ENCODE assay signal across 11 mouse cellular contexts in genomic region chr6:39317854-39318630, GRCm38 (mm10). TPM values are rescaled to one million over a fixed set of nuclear protein-coding genes. Genes with fewer than 3 reads are reported as not detected.
DNase-seq lines count a peak whose midpoint lies in the region; ATAC-seq and TF ChIP-seq lines count a peak whose summit lies in the region.
"Had no signal": no experiment of that assay in that cellular context is flagged by ENCODE, and none has a peak within 500 bp of the region (broad histone marks: within the 10 kb centered on the region; RNA-seq: fewer than 3 reads in every experiment).

No protein-coding gene starts in this region.

- peaks cover 16% of the 10 kb centered on the region for H3K4me1 ChIP-seq in heart, embryonic 16.5 days (ENCODE audit: control insufficient read depth, insufficient read depth, low read length)
- H3K4me1 ChIP-seq in hindbrain, postnatal 0 days (ENCODE audit: insufficient read depth, low read length): no peaks in the 10 kb centered on the region; the same call in 1 of the 2 replicates
- H3K4me1 ChIP-seq in embryonic facial prominence, embryonic 10.5 days: no peaks in the 10 kb centered on the region
- H3K4me1 ChIP-seq: midbrain, embryonic 13.5 days had no signal

- peak overlapping the region; percentile 45; the same call in 1 of the 2 replicates for H3K9ac ChIP-seq in heart, embryonic 16.5 days (ENCODE audit: low read length)
- H3K9ac ChIP-seq in hindbrain, postnatal 0 days (replicated peaks; ENCODE audit: low read length): no peak overlapping the region
- H3K9ac ChIP-seq: hindbrain, embryonic 13.5 days; lung, embryonic 14.5 days; midbrain, embryonic 13.5 days had no signal

- H3K4me3 ChIP-seq in layer of hippocampus, adult 2 months: no peak overlapping the region
- no peak overlapping the region for H3K4me3 ChIP-seq in heart, embryonic 16.5 days (ENCODE audit: low read length)
- H3K4me3 ChIP-seq in hindbrain, postnatal 0 days (ENCODE audit: low read length): no peak overlapping the region
- H3K4me3 ChIP-seq in embryonic facial prominence, embryonic 10.5 days: no peak overlapping the region
- H3K4me3 ChIP-seq: hindbrain, embryonic 13.5 days; midbrain, embryonic 13.5 days had no signal

- ATAC-seq in common myeloid progenitor, adult 5-6 weeks (replicated peaks; ENCODE audit: low read depth, poor library complexity, severe bottlenecking): 0 out of 2 replicates have a peak, but pooled peaks have one; percentile 19
- ATAC-seq in heart, embryonic 16.5 days (replicated peaks; ENCODE audit: extremely low read depth, insufficient read depth, low FRiP score): peak; percentile 29; the same call in 1 of the 2 replicates
- ATAC-seq in hindbrain, postnatal 0 days: no peak
- ATAC-seq: midbrain, embryonic 13.5 days had no signal

- H3K27ac ChIP-seq in layer of hippocampus, adult 2 months: peak overlapping the region; percentile 16
- peak overlapping the region; percentile 83 for H3K27ac ChIP-seq in heart, embryonic 16.5 days (ENCODE audit: low read length)
- H3K27ac ChIP-seq in hindbrain, postnatal 0 days: no peak overlapping the region
- no peak overlapping the region for H3K27ac ChIP-seq in embryonic facial prominence, embryonic 10.5 days (replicated peaks)
- H3K27ac ChIP-seq: hindbrain, embryonic 13.5 days; midbrain, embryonic 13.5 days had no signal

- no peaks in the 10 kb centered on the region for H3K9me3 ChIP-seq in heart, embryonic 16.5 days (replicated peaks; ENCODE audit: control insufficient read depth, low read length)
- H3K9me3 ChIP-seq in hindbrain, postnatal 0 days (ENCODE audit: low read length): no peaks in the 10 kb centered on the region
- no peaks in the 10 kb centered on the region for H3K9me3 ChIP-seq in embryonic facial prominence, embryonic 10.5 days
- H3K9me3 ChIP-seq: hindbrain, embryonic 13.5 days; midbrain, embryonic 13.5 days had no signal

- H3K27me3 ChIP-seq in heart, embryonic 16.5 days (ENCODE audit: control insufficient read depth, insufficient read depth, low read length): no peaks in the 10 kb centered on the region
- H3K27me3 ChIP-seq in hindbrain, postnatal 0 days (ENCODE audit: insufficient read depth, low read length): no peaks in the 10 kb centered on the region
- no peaks in the 10 kb centered on the region for H3K27me3 ChIP-seq in embryonic facial prominence, embryonic 10.5 days (replicated peaks; ENCODE audit: low read depth, poor library complexity, severe bottlenecking)
- H3K27me3 ChIP-seq: hindbrain, embryonic 13.5 days; midbrain, embryonic 13.5 days had no signal

- H3K4me2 ChIP-seq in heart, embryonic 16.5 days (ENCODE audit: low read depth, low read length): 0 out of 2 replicates have a peak overlapping the region, but pooled peaks have one; percentile 3
- no peak overlapping the region for H3K4me2 ChIP-seq in hindbrain, postnatal 0 days (ENCODE audit: low read depth, low read length)
- H3K4me2 ChIP-seq: hindbrain, embryonic 13.5 days; lung, embryonic 14.5 days; midbrain, embryonic 13.5 days had no signal

- WGBS in heart, embryonic 16.5 days: 43% methylated on average over 10 of the region's 10 CpGs
- 77% methylated on average over 10 of the region's 10 CpGs for WGBS in hindbrain, postnatal 0 days
- WGBS in embryonic facial prominence, embryonic 10.5 days: 89% methylated on average over 10 of the region's 10 CpGs

- no peak for TF ChIP-seq CTCF in layer of hippocampus, adult 2 months (conservative IDR thresholded peaks at IDR 0.05)
- TF ChIP-seq CTCF in hindbrain, postnatal 0 days (IDR thresholded peaks at IDR 0.05; ENCODE audit: low read depth): no peak

- no peak for DNase-seq in layer of hippocampus, adult 2 months (ENCODE audit: low spot score in 2 of 2)
- DNase-seq in layer of hippocampus, postnatal 10 days (ENCODE audit: low spot score in 2 of 2): no peak
- peak; percentile 4 for DNase-seq in MEL-GATA-1-ER (ENCODE audit: extremely low read depth, low read depth)
- no peak for DNase-seq in hindbrain, postnatal 0 days (ENCODE audit: low spot score)
- no peak for DNase-seq in embryonic facial prominence, embryonic 10.5 days (ENCODE audit: low spot score)
- DNase-seq: kidney, adult 18-20 months had no signal

- H3K36me3 ChIP-seq in heart, embryonic 16.5 days (ENCODE audit: control insufficient read depth, insufficient read depth): no peaks in the 10 kb centered on the region
- no peaks in the 10 kb centered on the region for H3K36me3 ChIP-seq in hindbrain, postnatal 0 days (ENCODE audit: insufficient read depth, low read length)
- H3K36me3 ChIP-seq in embryonic facial prominence, embryonic 10.5 days (replicated peaks): no peaks in the 10 kb centered on the region
- H3K36me3 ChIP-seq: hindbrain, embryonic 13.5 days; midbrain, embryonic 13.5 days had no signal

RNA-seq across cellular contexts. Expression of gene Slc37a3, which starts 59.4 kb away (rescaled TPM):
- total RNA-seq in layer of hippocampus, adult 2 months (2021): 10 to 100 TPM; 67.6 to 75.5 TPM
- 10 to 100 TPM; 74.6 to 85.4 TPM for total RNA-seq in layer of hippocampus, postnatal 10 days (2021)
- 0.92 and 5.1 TPM in 2 replicates for total RNA-seq in common myeloid progenitor, adult 5-6 weeks (2017)
- polyA plus RNA-seq in heart, embryonic 16.5 days (2015; fragmentation: Nextera tagmentation; extraction: Ambion mirVana): 28.4 and 30.9 TPM in 2 replicates
- 25.0 and 45.6 TPM in 2 replicates for total RNA-seq in hindbrain, postnatal 0 days (2014; rRNA removed)
- polyA plus RNA-seq in hindbrain, postnatal 0 days (2015; fragmentation: Nextera tagmentation; extraction: Ambion mirVana): 46.2 and 48.2 TPM in 2 replicates
- polyA plus RNA-seq in embryonic facial prominence, embryonic 10.5 days (2016; fragmentation: Nextera tagmentation; extraction: Ambion mirVana): 38.0 and 43.6 TPM in 2 replicates

Comparison
In these comparisons a context has a peak if more than half of its experiments do, and no peak if none do; other contexts are left out.
1. H3K27ac ChIP-seq: peak in layer of hippocampus, adult 2 months (single experiment) and heart, embryonic 16.5 days (single experiment); none in hindbrain, postnatal 0 days (single experiment) and embryonic facial prominence, embryonic 10.5 days (single experiment).